In genomic region chr11:109030486-109030885, GRCm38 (mm10) we compare ENCODE assay signal across 8 mouse cellular contexts.
DNase-seq lines count a peak whose midpoint lies in the region; ATAC-seq and TF ChIP-seq lines count a peak whose summit lies in the region.
"Had no signal": no experiment of that assay in that cellular context is flagged by ENCODE, and none has a peak within 500 bp of the region (broad histone marks: within the 10 kb centered on the region; RNA-seq: fewer than 3 reads in every experiment).

No protein-coding gene starts in this region.

- no peak for ATAC-seq in liver, embryonic 12.5 days
- ATAC-seq in limb, embryonic 14.5 days (ENCODE audit: low FRiP score, low read depth), result no peak

- H3K27me3 ChIP-seq in liver, embryonic 12.5 days (replicated peaks), result no peaks in the 10 kb centered on the region; the same call in 1 of the 2 replicates
- no peaks in the 10 kb centered on the region for H3K27me3 ChIP-seq in limb, embryonic 14.5 days (ENCODE audit: control insufficient read depth, insufficient read depth, low read length)

- intact Hi-C loops in heart, postnatal 10 days (cut with DNase I), result loop anchor here (5.0 kb wide), 1 partner anchor 578 kb away; no protein-coding TSS in a partner anchor

- DNase-seq in liver, result peak; percentile 53
- peak; percentile 22 for DNase-seq in T-cell, adult 2 months (ENCODE audit: low spot score)
- DNase-seq in cerebellum, adult 9-11 months, result peak; percentile 17
- peak; percentile 49 to 60 for DNase-seq in heart, postnatal 10 days
- peak; percentile 41 for DNase-seq in limb, embryonic 14.5 days (ENCODE audit: low spot score)
- DNase-seq in skeletal muscle tissue, adult 2 months (ENCODE audit: low read depth, low spot score), result peak; percentile 57

- TF ChIP-seq POLR2A in limb, embryonic 14.5 days (IDR thresholded peaks at IDR 0.05; ENCODE audit: borderline replicate concordance, extremely low read depth, insufficient read depth, insufficient read length), result no peak

- H3K27ac ChIP-seq in liver, embryonic 12.5 days, result no peak overlapping the region
- H3K27ac ChIP-seq in limb, embryonic 14.5 days (replicated peaks; ENCODE audit: low read depth, low read length), result no peak overlapping the region
- H3K27ac ChIP-seq: macrophage had no signal

- WGBS in liver, embryonic 12.5 days (ENCODE audit: insufficient replicate concordance), result 13% methylated on average over 3 of the region's 3 CpGs
- 20% methylated on average over 3 of the region's 3 CpGs for WGBS in limb, embryonic 14.5 days

- H3K9me3 ChIP-seq in liver, embryonic 12.5 days (replicated peaks), result no peaks in the 10 kb centered on the region
- no peaks in the 10 kb centered on the region for H3K9me3 ChIP-seq in limb, embryonic 14.5 days (ENCODE audit: control insufficient read depth, low read length)

- no peaks in the 10 kb centered on the region for H3K4me1 ChIP-seq in liver, embryonic 12.5 days
- H3K4me1 ChIP-seq in limb, embryonic 14.5 days (ENCODE audit: control insufficient read depth, insufficient read depth, low read length), result peaks cover 9% of the 10 kb centered on the region; the same call in 1 of the 2 replicates

- H3K4me3 ChIP-seq in liver, embryonic 12.5 days, result no peak overlapping the region
- no peak overlapping the region for H3K4me3 ChIP-seq in limb, embryonic 14.5 days (replicated peaks; ENCODE audit: low read length)

- H3K9ac ChIP-seq in liver, embryonic 12.5 days, result no peak overlapping the region
- H3K9ac ChIP-seq in limb, embryonic 14.5 days (ENCODE audit: low read depth, low read length, severe bottlenecking), result no peak overlapping the region

- H3K4me2 ChIP-seq in liver, embryonic 12.5 days, result no peak overlapping the region
- no peak overlapping the region for H3K4me2 ChIP-seq in limb, embryonic 14.5 days (replicated peaks; ENCODE audit: low read depth, low read length, severe bottlenecking)

- H3K36me3 ChIP-seq in liver, embryonic 12.5 days, result no peaks in the 10 kb centered on the region
- H3K36me3 ChIP-seq in limb, embryonic 14.5 days (ENCODE audit: control insufficient read depth, insufficient read depth, low read length), result no peaks in the 10 kb centered on the region
